Mouse (Mus musculus) hindbrain, embryonic 14.5 days (tissue): ENCODE measurements around the gene Rgs9. TPM values are rescaled to one million over a fixed set of nuclear protein-coding genes. Genes with fewer than 3 reads are reported as not detected.
A peak's percentile ranks its signal among the peaks of the same experiment; 100 is the strongest.

Source experiments
- ATAC-seq: fragments of 200-750 bp; cut with Nextera tagmentation; 2 replicates; pipeline ENCODE4 v1.8.0; 2017; ENCODE audit warnings: moderate number of reproducible peaks, mild to moderate bottlenecking, moderate TSS enrichment, moderate library complexity; ENCODE audit not compliant: low FRiP score
- DNase-seq: peaks from one replicate; pipeline ENCODE4 v3.0.0-alpha.2; 2015; ENCODE audit warnings: low spot score
- H3K27ac ChIP-seq: fragments of 300-500 bp; sonication (generic); 2 replicates; pipeline ENCODE4 v1.5.1; 2014; ENCODE audit warnings: mild to moderate bottlenecking, moderate library complexity
- H3K27me3 ChIP-seq: fragments of 300-500 bp; sonication (generic); 2 replicates; pipeline ENCODE4 v1.6.1; 2014; ENCODE audit warnings: mild to moderate bottlenecking, low read length, mixed read lengths; ENCODE audit not compliant: control insufficient read depth, insufficient read depth
- H3K36me3 ChIP-seq: fragments of 300-500 bp; sonication (generic); replicated peaks from 2 replicates; pipeline ENCODE4 v1.6.1; 2014; ENCODE audit not compliant: control insufficient read depth, insufficient read depth
- H3K4me1 ChIP-seq: fragments of 300-500 bp; sonication (generic); replicated peaks from 2 replicates; pipeline ENCODE4 v1.6.1; 2014; ENCODE audit warnings: antibody characterized with exemption, low read length, mixed read lengths; ENCODE audit not compliant: control insufficient read depth, insufficient read depth
- H3K4me2 ChIP-seq: fragments of 300-500 bp; sonication (generic); replicated peaks from 2 replicates; pipeline ENCODE4 v1.6.1; 2014; ENCODE audit warnings: mild to moderate bottlenecking, moderate library complexity
- H3K4me3 ChIP-seq: fragments of 300-500 bp; sonication (generic); replicated peaks from 2 replicates; pipeline ENCODE4 v1.5.1; 2014; ENCODE audit warnings: mild to moderate bottlenecking, low read length
- H3K9ac ChIP-seq: fragments of 300-500 bp; sonication (generic); 2 replicates; pipeline ENCODE4 v1.6.1; 2014
- H3K9me3 ChIP-seq: fragments of 300-500 bp; sonication (generic); 2 replicates; pipeline ENCODE4 v1.6.1; 2016; ENCODE audit warnings: low read length; ENCODE audit not compliant: control insufficient read depth
- WGBS: fragments of 180-500 bp; shearing (Covaris S2); extraction: QIAGEN DNeasy Blood & Tissue Kit; methylation state at CpG from one replicate; pipeline ENCODE4 v1.1.7; 2014; 5-methylcytosine and 5-hydroxymethylcytosine counted together
- polyA plus RNA-seq: library from polyadenylated mRNA; unstranded; fragments of >200 nt; fragmentation: Nextera tagmentation; extraction: Ambion mirVana; gene quantifications from 2 replicates; pipeline ENCODE4 v1.2.1, GENCODE M21; 2014

Gene Rgs9
- polyA plus RNA-seq, 1 experiment from 2014 or later: 8.9 TPM

DNA sequence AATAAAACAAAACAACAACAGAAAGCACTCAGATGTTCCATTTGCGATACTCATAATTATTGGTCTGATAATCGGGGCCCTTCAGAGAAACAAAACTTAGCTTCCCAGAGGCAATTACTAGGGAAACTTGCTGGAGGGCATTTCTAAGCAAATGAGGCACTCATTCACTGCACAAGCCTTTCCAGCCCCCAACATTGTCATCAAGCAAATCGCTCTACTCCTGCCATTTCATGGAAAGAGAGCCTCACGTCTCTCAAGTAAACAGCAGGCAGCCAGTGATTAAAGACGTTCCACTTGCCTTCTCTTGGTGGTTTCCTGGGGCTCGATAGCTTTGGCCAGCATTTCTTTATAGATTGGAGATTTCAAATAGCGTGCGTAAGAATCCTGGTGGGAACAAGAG, 60.1 kb downstream of the Rgs9 start:
- H3K36me3 ChIP-seq: peaks cover 5% of the 10 kb centered on the region
- DNase-seq (peak; percentile 27), ATAC-seq (no peak)
- no peaks in the 10 kb centered on the region for H3K9me3 ChIP-seq
- H3K27me3 ChIP-seq: no peaks in the 10 kb centered on the region
- H3K4me2 ChIP-seq: no peak overlapping the region
- H3K27ac ChIP-seq: no peak overlapping the region
- H3K4me3 ChIP-seq: no peak overlapping the region
- 45% methylated on average over 8 of the region's 8 CpGs for WGBS
- H3K9ac ChIP-seq: no peak overlapping the region
- peaks cover 12% of the 10 kb centered on the region; the same call in 1 of the 2 replicates for H3K4me1 ChIP-seq

DNA sequence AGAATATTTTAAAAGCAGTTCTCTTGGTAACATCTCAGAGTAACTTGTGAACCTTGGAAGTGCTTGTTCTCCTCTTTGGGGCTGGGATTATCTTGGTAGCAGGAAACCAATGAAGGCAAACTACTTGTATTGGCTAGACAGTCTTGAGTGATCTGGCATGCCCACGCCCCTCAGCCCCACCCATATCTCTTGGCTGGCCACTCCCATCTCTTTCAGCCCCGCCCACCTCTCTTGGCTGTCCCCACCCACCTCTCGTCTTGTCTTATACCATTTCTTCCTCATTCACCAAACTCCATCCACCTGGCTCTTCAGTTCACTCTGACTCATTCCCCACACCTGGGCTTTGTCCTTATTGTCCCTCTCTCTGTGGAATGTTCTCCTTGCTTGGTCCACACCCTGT, 64.3 kb downstream of the Rgs9 start:
- ATAC-seq: no peak
- Histone ChIP-seq H3K27ac (no peak overlapping the region), H3K4me1 (peaks cover 12% of the 10 kb centered on the region; the same call in 1 of the 2 replicates), H3K36me3 (peaks cover 5% of the 10 kb centered on the region), H3K27me3 (no peaks in the 10 kb centered on the region), H3K9ac (no peak overlapping the region), H3K4me2 (no peak overlapping the region), H3K9me3 (no peaks in the 10 kb centered on the region), H3K4me3 (no peak overlapping the region)
- 88% methylated on average over 3 of the region's 3 CpGs for WGBS
- DNase-seq: no peak

DNA sequence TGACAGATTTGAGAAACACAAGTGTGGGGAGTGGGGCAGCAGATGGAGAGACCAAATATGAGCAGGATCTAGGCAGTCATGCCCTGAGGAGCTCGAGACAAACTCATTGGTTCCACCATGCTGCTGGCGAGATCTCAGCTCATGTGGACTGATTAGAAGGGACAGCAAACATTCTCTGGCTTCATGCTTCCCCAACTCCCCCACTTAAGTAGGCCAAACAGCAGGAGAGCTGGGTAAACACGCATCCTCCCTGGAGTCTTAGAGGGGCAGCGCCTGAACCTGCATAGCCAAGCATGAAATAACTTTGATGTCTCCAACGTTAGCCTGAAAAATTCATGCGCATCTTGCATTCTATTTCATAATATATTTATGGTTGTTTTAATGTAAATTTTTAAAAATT, 65.1 kb downstream of the Rgs9 start:
- H3K36me3 ChIP-seq: peaks cover 5% of the 10 kb centered on the region
- no peak overlapping the region for H3K27ac ChIP-seq
- H3K4me1 ChIP-seq: peaks cover 5% of the 10 kb centered on the region; the same call in 1 of the 2 replicates
- no peaks in the 10 kb centered on the region for H3K27me3 ChIP-seq
- DNase-seq (no peak), ATAC-seq (no peak)
- no peak overlapping the region for H3K4me3 ChIP-seq
- no peaks in the 10 kb centered on the region for H3K9me3 ChIP-seq
- H3K4me2 ChIP-seq: no peak overlapping the region
- 81% methylated on average over 6 of the region's 6 CpGs for whole genome bisulfite sequencing
- H3K9ac ChIP-seq: no peak overlapping the region

DNA sequence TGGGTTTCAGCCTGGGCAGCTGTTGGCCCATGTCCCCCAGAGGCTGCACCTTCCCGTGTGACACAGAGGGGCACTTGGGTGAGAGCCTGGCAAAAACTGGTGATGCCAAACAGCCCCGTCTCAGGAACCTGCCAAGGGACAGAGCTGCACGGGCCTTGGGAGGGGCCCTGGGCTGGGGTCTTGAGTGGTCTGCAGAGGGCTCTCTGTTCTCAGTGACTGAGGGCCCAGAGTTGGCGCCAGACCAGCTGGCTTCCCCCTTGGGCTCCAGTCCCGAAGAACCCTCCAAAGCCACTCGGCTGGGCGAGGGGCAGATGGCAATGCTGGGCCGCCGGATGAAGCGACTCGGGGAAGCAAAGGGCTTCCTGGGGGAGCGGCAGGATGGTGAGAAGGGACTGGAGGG, 70.8 kb downstream of the Rgs9 start:
- Histone ChIP-seq H3K4me2 (no peak overlapping the region), H3K36me3 (no peaks in the 10 kb centered on the region), H3K27ac (no peak overlapping the region), H3K9ac (no peak overlapping the region), H3K9me3 (no peaks in the 10 kb centered on the region), H3K4me1 (no peaks in the 10 kb centered on the region), H3K27me3 (no peaks in the 10 kb centered on the region), H3K4me3 (no peak overlapping the region)
- DNase-seq (no peak), ATAC-seq (no peak)
- 76% methylated on average over 12 of the region's 12 CpGs for WGBS

DNA sequence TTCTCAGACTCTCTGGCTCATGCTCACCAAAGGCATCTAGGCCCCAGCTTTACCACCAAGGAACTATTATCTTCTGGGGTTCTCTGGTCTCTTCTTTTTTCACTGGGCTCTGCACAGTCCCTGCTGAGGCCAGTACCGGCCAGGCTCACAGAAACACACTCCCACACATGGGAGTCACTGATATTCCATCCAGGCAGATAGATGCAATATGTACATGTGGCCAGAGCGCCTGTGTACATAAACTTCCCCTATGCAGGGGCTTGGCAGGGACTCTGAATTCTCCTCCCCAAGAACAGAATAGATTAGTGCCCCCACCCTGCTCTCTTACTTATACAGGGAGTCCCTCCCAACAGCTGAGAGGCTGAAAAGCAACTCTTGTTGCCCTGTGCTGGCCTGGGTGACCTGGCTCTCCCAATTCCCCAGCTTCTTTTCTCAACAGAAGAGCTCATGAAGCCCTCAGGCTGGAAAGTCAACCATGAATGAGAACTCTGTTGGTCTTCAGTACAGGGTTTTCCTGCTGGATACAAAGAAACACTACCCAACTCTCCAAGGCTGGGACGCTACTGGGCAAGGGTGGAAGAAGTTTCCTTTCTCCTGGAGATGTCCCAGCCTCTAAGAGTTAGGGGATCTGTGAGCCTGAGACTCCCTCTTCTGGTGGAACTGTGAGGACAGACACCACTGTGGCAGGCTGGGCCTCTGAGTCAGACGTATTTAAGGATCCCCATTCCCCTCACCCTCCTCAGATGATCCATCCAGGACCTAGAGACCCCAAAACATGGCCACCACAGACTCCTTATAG, 76.5 kb downstream of the Rgs9 start:
- no peaks in the 10 kb centered on the region for H3K9me3 ChIP-seq
- no peak overlapping the region for H3K4me3 ChIP-seq
- H3K36me3 ChIP-seq: no peaks in the 10 kb centered on the region
- H3K27ac ChIP-seq: no peak overlapping the region
- 41% methylated on average over 4 of the region's 4 CpGs for WGBS
- H3K4me1 ChIP-seq: peaks cover 10% of the 10 kb centered on the region
- ATAC-seq (no peak), DNase-seq (peak; percentile 45)
- H3K27me3 ChIP-seq: no peaks in the 10 kb centered on the region
- H3K9ac ChIP-seq: no peak overlapping the region
- H3K4me2 ChIP-seq: no peak overlapping the region

DNA sequence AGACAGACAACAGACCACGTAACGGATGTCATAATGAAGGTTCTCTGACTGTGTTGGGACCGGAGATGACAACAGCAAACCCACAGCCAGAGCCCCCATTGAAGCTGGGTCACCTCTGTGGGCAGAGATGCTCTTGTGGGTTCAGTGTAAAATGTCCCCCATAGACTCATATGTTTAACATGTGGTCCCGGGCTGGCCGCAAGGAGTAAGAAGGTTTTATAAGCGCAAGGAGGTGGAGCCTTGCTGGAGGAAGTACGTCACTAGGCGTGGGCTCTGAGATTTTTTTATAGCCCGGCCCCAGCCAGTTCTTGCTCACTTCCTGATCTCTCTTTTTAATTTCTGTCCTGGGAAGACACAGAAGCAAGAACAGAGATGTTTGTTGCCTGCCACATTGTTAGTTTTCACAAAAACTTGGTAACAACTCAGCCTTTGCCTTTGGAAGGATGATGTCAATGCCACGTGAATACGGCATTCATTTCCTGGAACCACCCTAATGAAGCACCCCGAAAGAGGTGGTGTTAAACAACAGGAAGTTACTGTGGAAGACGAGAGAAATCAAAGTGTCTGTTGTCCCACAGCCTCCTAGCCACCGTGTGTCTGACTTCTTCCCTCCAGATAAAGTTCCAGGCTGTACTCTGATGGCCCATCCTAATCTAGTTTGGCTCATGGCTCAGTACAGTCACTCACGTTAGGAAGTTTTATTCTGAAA, 79.1 kb downstream of the Rgs9 start:
- Histone ChIP-seq H3K4me3 (no peak overlapping the region), H3K36me3 (no peaks in the 10 kb centered on the region), H3K27ac (no peak overlapping the region), H3K27me3 (no peaks in the 10 kb centered on the region), H3K9me3 (no peaks in the 10 kb centered on the region), H3K4me1 (peaks cover 10% of the 10 kb centered on the region), H3K4me2 (no peak overlapping the region), H3K9ac (no peak overlapping the region)
- peak; percentile 40 for ATAC-seq
- no peak for DNase-seq
- WGBS: 76% methylated on average over 15 of the region's 15 CpGs

DNA sequence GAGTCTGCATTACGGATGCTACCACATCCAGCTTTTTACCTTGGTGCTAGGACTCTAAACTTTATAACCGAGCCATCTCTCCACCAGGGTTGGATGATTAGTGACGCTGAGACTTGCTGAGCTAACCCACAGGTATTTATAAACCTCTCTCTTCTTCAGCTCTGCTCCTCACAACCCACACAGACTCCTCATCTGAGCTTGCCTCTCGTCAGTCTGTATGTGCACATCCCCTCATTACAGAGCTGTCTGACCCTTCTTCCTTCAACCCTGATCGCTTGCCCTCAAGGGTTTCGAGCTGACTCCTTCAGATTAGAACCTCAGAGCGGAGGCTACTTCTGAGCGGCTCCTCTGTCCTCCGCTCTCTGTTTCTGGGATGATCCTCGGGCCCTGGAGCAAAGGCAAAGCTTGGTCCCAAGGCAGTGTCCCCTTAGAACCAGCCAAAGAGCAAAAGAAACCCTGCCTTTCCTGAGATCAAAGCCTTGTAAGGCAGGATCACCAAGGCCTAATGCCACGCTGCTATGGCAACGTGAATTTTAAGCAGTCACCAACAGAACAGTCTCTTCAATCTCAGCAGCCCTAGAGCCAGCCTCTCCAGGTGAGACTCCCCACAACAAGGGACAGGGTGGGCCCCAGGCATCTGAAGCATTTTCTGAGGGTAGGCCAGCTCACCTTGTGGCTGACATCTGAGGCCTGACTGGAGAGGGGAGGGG, 79.9 kb downstream of the Rgs9 start:
- ATAC-seq (peak; percentile 77), DNase-seq (no peak)
- H3K4me2 ChIP-seq: no peak overlapping the region
- H3K9me3 ChIP-seq: no peaks in the 10 kb centered on the region
- H3K4me1 ChIP-seq: peaks cover 10% of the 10 kb centered on the region
- no peak overlapping the region for H3K4me3 ChIP-seq
- no peaks in the 10 kb centered on the region for H3K36me3 ChIP-seq
- no peak overlapping the region for H3K9ac ChIP-seq
- WGBS: 36% methylated on average over 12 of the region's 12 CpGs
- no peaks in the 10 kb centered on the region for H3K27me3 ChIP-seq
- H3K27ac ChIP-seq: peak overlapping the region; percentile 11; the same call in 1 of the 2 replicates

DNA sequence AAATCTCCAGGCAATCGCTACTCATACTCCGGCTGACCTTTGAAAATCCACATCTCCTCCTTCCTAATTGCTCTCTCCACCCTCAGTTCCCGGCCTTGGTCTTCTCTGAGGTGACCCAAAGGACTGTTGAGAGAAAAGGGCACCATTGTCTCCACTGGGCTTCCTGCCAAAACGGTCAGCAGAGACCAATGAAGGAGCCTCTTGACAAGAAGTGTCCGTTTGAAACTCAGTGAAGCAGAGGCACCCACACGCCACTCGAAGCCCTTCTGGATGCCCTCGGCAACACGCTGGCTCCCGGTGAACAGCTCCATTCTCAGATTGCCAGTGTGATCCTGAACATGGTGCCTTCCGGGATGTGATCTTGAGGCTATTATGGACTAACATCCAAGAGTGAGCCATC, 87.2 kb downstream of the Rgs9 start:
- Histone ChIP-seq H3K27ac (no peak overlapping the region), H3K4me2 (no peak overlapping the region), H3K27me3 (no peaks in the 10 kb centered on the region), H3K4me1 (peaks cover 13% of the 10 kb centered on the region; the same call in 1 of the 2 replicates), H3K4me3 (no peak overlapping the region), H3K36me3 (no peaks in the 10 kb centered on the region), H3K9me3 (no peaks in the 10 kb centered on the region), H3K9ac (no peak overlapping the region)
- ATAC-seq: no peak
- WGBS: 11% methylated on average over 11 of the region's 11 CpGs
- DNase-seq: no peak

DNA sequence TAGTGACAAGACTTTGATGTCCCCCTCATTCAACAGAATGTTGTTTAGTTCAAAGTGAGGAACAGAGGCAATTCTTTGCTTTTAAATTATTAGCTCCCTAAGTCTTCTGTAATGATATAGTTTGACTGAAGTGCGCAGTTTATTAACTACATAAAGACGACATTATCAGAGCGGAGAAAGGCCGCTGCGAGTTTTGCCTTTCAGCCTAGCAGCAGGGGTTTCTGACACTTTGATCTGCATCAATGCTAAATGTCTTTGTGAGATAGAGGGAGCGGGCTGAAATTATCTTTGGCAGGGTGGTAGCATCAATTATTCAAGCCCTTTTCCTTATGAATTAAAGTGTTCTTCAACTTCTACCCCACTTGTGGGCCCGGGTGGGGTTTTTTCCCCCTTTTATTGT, 87.6 kb downstream of the Rgs9 start:
- H3K36me3 ChIP-seq: no peaks in the 10 kb centered on the region
- H3K9me3 ChIP-seq: no peaks in the 10 kb centered on the region
- no peaks in the 10 kb centered on the region for H3K27me3 ChIP-seq
- no peak for DNase-seq
- ATAC-seq: no peak
- peaks cover 13% of the 10 kb centered on the region; the same call in 1 of the 2 replicates for H3K4me1 ChIP-seq
- WGBS: 21% methylated on average over 7 of the region's 7 CpGs
- H3K27ac ChIP-seq: no peak overlapping the region
- no peak overlapping the region for H3K4me2 ChIP-seq
- H3K4me3 ChIP-seq: no peak overlapping the region
- no peak overlapping the region for H3K9ac ChIP-seq
